Mouse (Mus musculus) kidney, embryonic 16.5 days (tissue): ENCODE results near the gene Dmrtb1. TPM values are rescaled to one million over a fixed set of nuclear protein-coding genes. Genes with fewer than 3 reads are reported as not detected.

Experiments used
- ATAC-seq: fragments of 200-750 bp; cut with Nextera tagmentation; 2 replicates; pipeline ENCODE4 v1.8.0; 2017; ENCODE audit warnings: moderate TSS enrichment; ENCODE audit not compliant: low FRiP score, low TSS enrichment
- H3K27ac ChIP-seq: fragments of 300-500 bp; sonication (generic); 2 replicates; pipeline ENCODE4 v1.5.1; 2014; ENCODE audit warnings: low read length
- H3K27me3 ChIP-seq: fragments of 300-500 bp; sonication (generic); 2 replicates; pipeline ENCODE4 v1.6.1; 2014; ENCODE audit warnings: low read length, control low read depth, mixed read lengths; ENCODE audit not compliant: insufficient read depth
- H3K36me3 ChIP-seq: fragments of 300-500 bp; sonication (generic); 2 replicates; pipeline ENCODE4 v1.6.1; 2014; ENCODE audit warnings: low read length, control low read depth, mixed read lengths; ENCODE audit not compliant: insufficient read depth
- H3K4me1 ChIP-seq: fragments of 300-500 bp; sonication (generic); 2 replicates; pipeline ENCODE4 v1.6.1; 2014; ENCODE audit warnings: low read length, control low read depth, mixed read lengths; ENCODE audit not compliant: insufficient read depth
- H3K4me2 ChIP-seq: fragments of 300-500 bp; sonication (generic); replicated peaks from 2 replicates; pipeline ENCODE4 v1.6.1; 2014; ENCODE audit warnings: low read depth, low read length
- H3K4me3 ChIP-seq: fragments of 300-500 bp; sonication (generic); 2 replicates; pipeline ENCODE4 v1.5.1; 2014; ENCODE audit warnings: mild to moderate bottlenecking, low read length
- H3K9ac ChIP-seq: fragments of 300-500 bp; sonication (generic); replicated peaks from 2 replicates; pipeline ENCODE4 v1.6.1; 2014; ENCODE audit warnings: low read length
- H3K9me3 ChIP-seq: fragments of 300-500 bp; sonication (generic); 2 replicates; pipeline ENCODE4 v1.6.1; 2016; ENCODE audit warnings: low read length, control low read depth
- WGBS: fragments of 180-500 bp; shearing (Covaris S2); extraction: QIAGEN DNeasy Blood & Tissue Kit; methylation state at CpG from one replicate; pipeline ENCODE4 v1.1.7; 2014; 5-methylcytosine and 5-hydroxymethylcytosine counted together
- polyA plus RNA-seq: library from polyadenylated mRNA; unstranded; fragments of >200 nt; fragmentation: Nextera tagmentation; extraction: Ambion mirVana; gene quantifications from 2 replicates; pipeline ENCODE4 v1.2.1, GENCODE M21; 2015

Dmrtb1 gene
- polyA plus RNA-seq, 1 experiment from 2014 or later, result not detected

DNA sequence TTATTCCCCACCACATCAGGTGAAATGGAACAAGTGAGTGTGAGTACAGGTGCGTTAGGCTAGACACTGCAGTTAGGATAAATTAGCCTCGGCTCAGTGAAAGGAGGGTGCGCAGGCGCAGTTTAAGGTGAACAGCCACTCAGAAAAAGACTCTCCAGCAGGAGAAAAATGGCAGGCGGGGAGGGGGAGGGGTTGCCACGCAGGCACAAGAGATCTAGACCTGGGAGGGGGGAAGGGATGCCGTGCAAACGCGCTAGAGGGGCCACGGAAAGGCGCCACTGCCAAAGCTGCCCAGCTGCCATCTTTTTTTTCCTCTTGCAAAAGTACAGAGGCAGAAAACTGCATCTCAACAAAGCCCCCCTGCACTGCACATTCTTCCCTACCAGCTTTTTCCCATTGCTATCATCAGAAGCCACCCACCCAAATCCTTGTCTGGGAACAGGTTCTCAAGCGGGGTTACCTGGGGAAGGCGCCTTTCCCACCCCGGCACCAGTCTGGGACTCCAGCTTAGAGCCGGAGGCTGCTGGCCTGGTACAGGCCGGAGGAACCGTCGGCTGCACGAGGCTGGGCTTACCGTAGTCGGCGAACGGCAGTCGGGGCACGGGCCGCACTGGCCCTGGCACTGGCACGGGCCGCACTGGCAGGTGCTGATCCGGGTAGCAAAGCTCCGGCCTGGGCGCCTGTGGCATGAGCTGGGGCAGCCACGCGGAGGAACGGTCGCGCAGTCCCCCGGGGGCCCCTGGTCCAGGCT, 849 bp downstream of the Dmrtb1 start:
- Histone ChIP-seq H3K4me2 (no peak overlapping the region), H3K9me3 (no peaks in the 10 kb centered on the region), H3K36me3 (no peaks in the 10 kb centered on the region), H3K4me1 (no peaks in the 10 kb centered on the region), H3K27me3 (no peaks in the 10 kb centered on the region), H3K4me3 (no peak overlapping the region), H3K9ac (no peak overlapping the region), H3K27ac (no peak overlapping the region)
- ATAC-seq, result no peak
- WGBS, result 93% methylated on average over 37 of the region's 37 CpGs

DNA sequence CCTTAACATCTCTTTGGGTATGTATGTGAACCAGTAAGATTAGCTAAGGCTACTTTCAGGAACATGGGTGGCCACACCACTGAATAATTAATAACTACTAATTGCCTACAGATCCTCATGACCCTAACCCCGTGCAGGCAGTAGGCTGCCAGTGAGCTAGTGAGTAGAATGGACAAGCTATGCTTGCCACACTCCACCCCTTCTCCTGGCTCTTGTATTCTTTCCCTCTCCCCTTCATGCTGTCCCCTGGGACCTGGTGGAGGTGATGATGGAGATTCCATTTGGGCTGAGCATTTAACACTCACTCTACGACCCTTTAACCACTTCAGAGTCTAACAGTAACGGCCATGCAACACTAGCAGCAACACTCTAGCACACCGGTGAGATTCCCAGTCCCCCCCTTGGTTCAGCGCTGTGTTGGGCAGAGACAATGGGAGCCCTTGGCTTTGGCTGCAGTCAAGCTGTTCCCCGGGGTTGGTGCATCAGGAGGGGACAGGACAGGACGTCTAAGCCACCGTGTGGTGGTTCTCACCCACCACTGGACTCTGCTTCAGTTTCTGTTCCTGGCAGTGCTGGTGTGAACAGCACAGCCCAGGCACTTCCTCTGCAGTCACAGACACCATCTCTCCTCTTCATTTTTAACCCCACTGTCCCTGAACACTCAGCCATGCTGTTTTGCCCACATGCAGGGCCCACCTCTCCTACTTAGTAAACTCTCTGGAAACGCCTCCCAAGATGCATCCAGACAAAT, 2.8 kb downstream of the Dmrtb1 start:
- Histone ChIP-seq H3K4me3 (no peak overlapping the region), H3K27ac (no peak overlapping the region), H3K4me2 (no peak overlapping the region), H3K9ac (no peak overlapping the region), H3K27me3 (no peaks in the 10 kb centered on the region), H3K36me3 (no peaks in the 10 kb centered on the region), H3K9me3 (no peaks in the 10 kb centered on the region), H3K4me1 (no peaks in the 10 kb centered on the region)
- 32% methylated on average over 9 of the region's 9 CpGs for WGBS
- no peak for ATAC-seq

DNA sequence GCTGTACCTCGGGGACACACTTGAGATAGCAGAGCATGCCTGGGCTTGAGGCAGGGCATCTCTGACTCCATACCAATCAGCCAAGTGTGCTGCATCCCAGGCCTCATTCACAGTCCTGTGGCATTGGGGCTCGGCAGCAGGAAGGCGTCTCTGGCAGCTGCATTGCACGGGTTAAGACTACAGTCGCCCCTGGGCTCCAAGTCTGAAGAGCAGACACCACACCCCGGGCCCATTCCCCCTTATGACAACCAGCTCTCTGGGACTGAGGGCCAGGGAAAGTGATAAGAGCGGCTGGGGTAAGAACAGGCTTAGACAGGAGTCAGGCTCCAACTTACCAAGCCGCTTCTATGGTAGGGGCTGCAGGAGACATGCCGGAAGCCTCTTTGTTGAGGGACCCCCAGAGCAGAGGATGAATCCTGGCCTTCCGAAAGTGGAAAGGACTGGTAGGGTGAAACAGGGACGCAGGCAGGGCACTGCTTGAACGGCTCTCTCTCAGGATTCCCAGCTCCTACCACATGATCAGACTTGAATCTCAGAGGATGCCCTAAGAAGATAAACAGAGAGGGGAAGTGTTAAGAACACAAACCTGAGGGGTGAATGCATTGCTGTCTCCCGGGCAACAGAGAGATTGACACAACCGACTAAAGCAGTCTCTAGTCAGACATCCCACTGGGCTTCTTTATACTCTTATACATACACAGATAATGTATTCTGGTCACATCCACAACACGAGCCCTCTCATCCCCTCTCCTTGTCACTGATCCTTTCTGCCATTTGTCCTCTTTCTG, 3.5 kb downstream of the Dmrtb1 start:
- Histone ChIP-seq H3K9me3 (no peaks in the 10 kb centered on the region), H3K4me1 (no peaks in the 10 kb centered on the region), H3K36me3 (no peaks in the 10 kb centered on the region), H3K9ac (no peak overlapping the region), H3K4me3 (no peak overlapping the region), H3K27ac (no peak overlapping the region), H3K27me3 (no peaks in the 10 kb centered on the region), H3K4me2 (no peak overlapping the region)
- WGBS, result 56% methylated on average over 15 of the region's 15 CpGs
- no peak for ATAC-seq

DNA sequence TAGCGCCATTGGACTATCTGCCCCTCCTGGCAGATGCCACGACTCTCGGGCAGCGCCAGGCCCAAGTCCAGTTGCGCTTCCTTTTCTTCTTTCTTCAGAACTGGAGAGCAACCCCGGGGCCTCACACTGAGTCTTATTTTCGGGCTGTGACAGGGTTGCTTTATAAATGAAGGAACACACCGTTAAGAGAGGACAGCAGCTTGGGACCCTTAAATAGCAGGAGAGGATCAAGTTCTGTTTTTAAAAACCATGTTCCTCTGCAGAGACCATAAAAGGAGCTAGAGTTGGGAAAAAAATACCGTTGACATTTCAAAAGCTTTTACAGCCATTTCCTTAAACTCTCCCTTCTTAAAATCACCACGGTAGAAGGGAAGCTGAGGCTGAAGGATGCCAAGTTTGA, 8.4 kb downstream of the Dmrtb1 start:
- no peaks in the 10 kb centered on the region for H3K36me3 ChIP-seq

GRCm38 (mm10) chr4:107674322-107674644, 9.7 kb downstream of the Dmrtb1 start:
- 23% methylated on average over 5 of the region's 5 CpGs for WGBS
- H3K4me2 ChIP-seq, result peak overlapping the region; percentile 22; the same call in 1 of the 2 replicates
- no peak; the same call in none of the 2 replicates for ATAC-seq

More for the DNA sequence above, 8.4 kb downstream of the Dmrtb1 start:
- no peak for ATAC-seq
- peaks cover 9% of the 10 kb centered on the region for H3K27me3 ChIP-seq
- H3K4me1 ChIP-seq, result peaks cover 7% of the 10 kb centered on the region; the same call in 1 of the 2 replicates
- no peak overlapping the region for H3K27ac ChIP-seq
- 47% methylated on average over 10 of the region's 10 CpGs for WGBS
- H3K4me3 ChIP-seq, result no peak overlapping the region
- no peak overlapping the region for H3K9ac ChIP-seq
- H3K4me2 ChIP-seq, result no peak overlapping the region
- H3K9me3 ChIP-seq, result no peaks in the 10 kb centered on the region

DNA sequence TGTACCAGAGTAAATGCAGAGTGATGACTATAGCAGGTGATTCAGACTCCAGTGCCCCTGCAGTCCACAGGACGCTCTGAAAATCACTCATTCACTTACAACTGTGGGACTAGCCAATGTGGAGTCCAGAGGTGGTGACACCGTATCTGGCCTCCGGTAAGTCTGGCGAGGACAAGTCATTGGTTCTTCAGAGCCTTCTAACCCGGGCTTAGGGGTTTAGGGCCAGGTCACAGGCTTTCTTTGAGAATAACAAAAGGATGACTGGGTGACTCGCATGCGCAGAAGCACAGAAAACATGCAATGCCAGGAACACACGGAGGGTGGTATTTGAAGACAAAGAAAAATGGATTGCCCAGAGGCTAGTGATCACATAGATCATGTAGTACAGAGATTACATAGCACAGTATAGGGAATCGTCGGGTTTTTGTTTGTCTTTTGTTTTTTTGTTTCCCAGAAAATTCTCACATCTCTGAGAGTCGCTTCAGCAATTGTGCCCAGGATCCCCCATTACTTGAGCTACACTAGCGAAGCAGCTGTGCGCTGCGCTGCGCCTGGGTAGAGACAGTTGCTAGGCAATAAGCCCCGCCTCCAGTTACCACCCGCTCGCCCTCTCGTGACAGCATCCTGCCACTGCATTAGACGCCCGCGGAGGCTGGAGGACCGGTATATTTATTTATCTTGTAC, 10.2 kb downstream of the Dmrtb1 start:
- Histone ChIP-seq H3K36me3 (no peaks in the 10 kb centered on the region), H3K27me3 (peaks cover 9% of the 10 kb centered on the region), H3K4me1 (peaks cover 7% of the 10 kb centered on the region; the same call in 1 of the 2 replicates), H3K9me3 (no peaks in the 10 kb centered on the region), H3K4me2 (peak overlapping the region; percentile 22; the same call in 1 of the 2 replicates), H3K9ac (no peak overlapping the region), H3K4me3 (no peak overlapping the region), H3K27ac (no peak overlapping the region)
- ATAC-seq, result peak; percentile 90
- 20% methylated on average over 23 of the region's 23 CpGs for WGBS

More at GRCm38 (mm10) chr4:107674322-107674644, 9.7 kb downstream of the Dmrtb1 start:
- Histone ChIP-seq H3K9ac (no peak overlapping the region), H3K27me3 (peaks cover 9% of the 10 kb centered on the region), H3K36me3 (no peaks in the 10 kb centered on the region), H3K27ac (no peak overlapping the region), H3K4me1 (peaks cover 7% of the 10 kb centered on the region; the same call in 1 of the 2 replicates), H3K4me3 (no peak overlapping the region), H3K9me3 (no peaks in the 10 kb centered on the region)

DNA sequence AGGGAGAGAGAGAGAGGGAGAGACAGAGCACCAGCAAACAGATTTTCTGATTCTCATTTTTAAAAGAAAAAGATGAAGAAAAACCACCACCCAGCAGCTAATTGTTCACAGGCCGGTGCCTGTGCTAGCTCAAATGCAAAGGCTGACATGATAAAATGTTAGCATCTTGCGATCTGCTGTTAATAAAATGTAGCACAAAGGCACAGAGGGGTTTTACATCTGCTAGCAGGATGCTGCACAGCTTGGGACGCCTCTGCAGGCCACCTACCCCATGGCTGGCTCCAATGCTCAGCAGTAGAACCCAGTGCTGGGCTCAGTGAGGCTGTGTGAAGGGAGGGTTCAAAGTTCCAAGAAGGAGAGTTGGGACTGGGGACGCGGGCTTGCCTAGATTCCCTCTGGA, 13.3 kb downstream of the Dmrtb1 start:
- 71% methylated on average over 5 of the region's 5 CpGs for WGBS
- Histone ChIP-seq H3K27ac (no peak overlapping the region), H3K4me3 (no peak overlapping the region), H3K9ac (no peak overlapping the region), H3K4me1 (peaks cover 7% of the 10 kb centered on the region; the same call in 1 of the 2 replicates), H3K4me2 (no peak overlapping the region), H3K9me3 (no peaks in the 10 kb centered on the region), H3K27me3 (peaks cover 9% of the 10 kb centered on the region), H3K36me3 (no peaks in the 10 kb centered on the region)
- ATAC-seq, result no peak

DNA sequence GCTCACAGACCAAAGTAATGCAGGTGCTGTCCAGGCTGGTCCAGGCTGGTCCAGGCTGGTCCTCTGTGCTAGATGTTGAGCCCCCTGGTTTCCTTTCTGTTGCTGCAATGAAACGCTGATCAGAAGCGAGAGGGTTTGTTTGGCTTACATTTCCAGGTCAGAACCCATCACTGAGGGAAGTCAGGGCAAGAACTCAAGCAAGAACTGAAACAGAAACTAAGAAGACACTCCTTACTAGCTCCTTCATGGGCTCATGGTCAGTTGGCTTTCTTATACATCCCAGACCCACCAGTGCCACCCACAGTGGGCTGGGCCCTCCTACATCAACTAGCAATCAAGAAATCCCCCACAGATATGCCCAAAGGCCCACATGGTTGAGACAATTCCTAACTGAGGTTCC, 15.5 kb downstream of the Dmrtb1 start:
- no peaks in the 10 kb centered on the region for H3K36me3 ChIP-seq
- no peak overlapping the region for H3K9ac ChIP-seq
- peaks cover 9% of the 10 kb centered on the region for H3K27me3 ChIP-seq
- no peak overlapping the region for H3K4me3 ChIP-seq
- WGBS, result 90% methylated on average over 2 of the region's 2 CpGs
- H3K27ac ChIP-seq, result no peak overlapping the region
- ATAC-seq, result no peak
- no peak overlapping the region for H3K4me2 ChIP-seq
- no peaks in the 10 kb centered on the region for H3K4me1 ChIP-seq
- H3K9me3 ChIP-seq, result no peaks in the 10 kb centered on the region

DNA sequence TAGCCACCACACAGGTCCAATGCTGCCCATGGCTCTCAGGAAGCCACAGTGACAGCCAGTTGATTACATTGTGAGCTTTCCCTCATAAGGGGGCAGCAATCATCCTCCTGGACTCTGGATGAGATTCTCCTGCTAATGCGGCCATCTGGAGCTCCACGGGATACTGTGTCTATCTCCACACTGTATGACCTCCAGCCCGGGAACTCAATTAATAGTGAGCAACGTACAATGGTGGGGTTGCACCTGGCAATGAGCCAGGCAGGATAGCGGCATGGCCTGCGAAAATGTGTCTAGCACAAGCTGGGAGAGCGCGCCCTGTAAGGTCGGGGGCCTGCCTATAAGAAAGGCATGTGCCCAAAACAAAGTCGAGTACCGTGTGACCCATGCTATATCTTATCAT, 23.4 kb downstream of the Dmrtb1 start:
- WGBS, result 89% methylated on average over 11 of the region's 11 CpGs
- Histone ChIP-seq H3K27me3 (no peaks in the 10 kb centered on the region), H3K9me3 (no peaks in the 10 kb centered on the region)

More for the DNA sequence above, 23.4 kb downstream of the Dmrtb1 start:
- Histone ChIP-seq H3K27ac (no peak overlapping the region), H3K9ac (no peak overlapping the region), H3K4me1 (no peaks in the 10 kb centered on the region), H3K4me3 (no peak overlapping the region), H3K36me3 (no peaks in the 10 kb centered on the region), H3K4me2 (no peak overlapping the region)
- ATAC-seq, result no peak
